ENCODE assay signal across 9 mouse cellular contexts in genomic region chr8:103413589-103414575, GRCm38 (mm10).
DNase-seq lines count a peak whose midpoint lies in the region; ATAC-seq lines count a peak whose summit lies in the region.
"Had no signal": no experiment of that assay in that cellular context is flagged by ENCODE, and none has a peak within 500 bp of the region (broad histone marks: within the 10 kb centered on the region; RNA-seq: fewer than 3 reads in every experiment).

No protein-coding gene starts in this region.

- ATAC-seq in cerebellum, adult (ENCODE audit: insufficient number of reproducible peaks, low FRiP score, low TSS enrichment): no peak

- H3K4me3 ChIP-seq in limb, embryonic 10.5 days: no peak overlapping the region
- H3K4me3 ChIP-seq: midbrain, embryonic 12.5 days had no signal

- peak overlapping the region; percentile 42; the same call in 1 of the 2 replicates for H3K27ac ChIP-seq in limb, embryonic 10.5 days
- H3K27ac ChIP-seq: midbrain, embryonic 12.5 days had no signal

- no peaks in the 10 kb centered on the region for H3K36me3 ChIP-seq in limb, embryonic 10.5 days
- H3K36me3 ChIP-seq: midbrain, embryonic 12.5 days had no signal

- peaks cover 24% of the 10 kb centered on the region for H3K4me1 ChIP-seq in limb, embryonic 10.5 days

- H3K9me3 ChIP-seq in limb, embryonic 10.5 days (replicated peaks): no peaks in the 10 kb centered on the region
- H3K9me3 ChIP-seq: midbrain, embryonic 12.5 days had no signal

- WGBS in limb, embryonic 10.5 days: 69% methylated on average over 11 of the region's 11 CpGs

- H3K27me3 ChIP-seq in limb, embryonic 10.5 days (ENCODE audit: low read depth, poor library complexity, severe bottlenecking): no peaks in the 10 kb centered on the region
- H3K27me3 ChIP-seq: midbrain, embryonic 12.5 days had no signal

- DNase-seq in embryo, embryonic 11 days: peak; percentile 21
- no peak for DNase-seq in embryo, embryonic 9.5 days (ENCODE audit: extremely low spot score)
- peak; percentile 28 for DNase-seq in urinary bladder, postnatal 14 days (ENCODE audit: low spot score)
- no peak for DNase-seq in urinary bladder, postnatal 25 days (ENCODE audit: low spot score)
- no peak for DNase-seq in limb, embryonic 10.5 days (ENCODE audit: low spot score)
- no peak for DNase-seq in right cerebral cortex, adult 2 months (ENCODE audit: low spot score in 2 of 2)
- DNase-seq in cerebellum, postnatal 4 days (ENCODE audit: low spot score in 2 of 2): no peak

Comparison
In these comparisons a context has a peak if more than half of its experiments do, and no peak if none do; other contexts are left out.
1. DNase-seq: peak in embryo, embryonic 11 days (single experiment) and urinary bladder, postnatal 14 days (single experiment); none in embryo, embryonic 9.5 days (single experiment), urinary bladder, postnatal 25 days (single experiment), limb, embryonic 10.5 days (single experiment), right cerebral cortex, adult 2 months (0 of 2) and cerebellum, postnatal 4 days (0 of 2).